Mouse (Mus musculus) MEL (cell line): ENCODE measurements around the gene Pgap1.

ENCODE experiments used
- CTCF ChIP-seq, 3 experiments: IDR thresholded peaks in 2 of 3; conservative IDR thresholded peaks in 1 of 3; 2 replicates each; pipeline ENCODE4 v1.5.1; 2011 to 2012; ENCODE audit warnings: low read length in 3 of 3, low read depth in 2 of 3, mild to moderate bottlenecking in 2 of 3, improper control_type of control experiment in 1 of 3, inconsistent platforms in 1 of 3, mixed read lengths in 1 of 3, moderate library complexity in 1 of 3; ENCODE audit not compliant: control insufficient read depth in 1 of 3, insufficient read depth in 1 of 3, poor library complexity in 1 of 3, severe bottlenecking in 1 of 3
- NRF1 ChIP-seq: IDR thresholded peaks from 2 replicates; pipeline ENCODE4 v1.6.1; 2014; ENCODE audit warnings: low read depth, mild to moderate bottlenecking, inconsistent platforms, low read length, improper control_type of control experiment, moderate library complexity; ENCODE audit not compliant: poor library complexity, insufficient read depth, severe bottlenecking

GRCm38 (mm10) chr1:54448833-54449232, 108.7 kb downstream of the Pgap1 start:
- TF ChIP-seq CTCF (IDR thresholded peaks at IDR 0.05 in 2 of 3, conservative IDR thresholded peaks at IDR 0.05 in 1 of 3; ENCODE audit: control insufficient read depth in 1 of 3, insufficient read depth in 1 of 3, low read depth in 2 of 3, low read length in 3 of 3, poor library complexity in 1 of 3, severe bottlenecking in 1 of 3) (no peak), NRF1 (no peak)
